ENCODE assay signal across 8 mouse cellular contexts in the genomic region with DNA sequence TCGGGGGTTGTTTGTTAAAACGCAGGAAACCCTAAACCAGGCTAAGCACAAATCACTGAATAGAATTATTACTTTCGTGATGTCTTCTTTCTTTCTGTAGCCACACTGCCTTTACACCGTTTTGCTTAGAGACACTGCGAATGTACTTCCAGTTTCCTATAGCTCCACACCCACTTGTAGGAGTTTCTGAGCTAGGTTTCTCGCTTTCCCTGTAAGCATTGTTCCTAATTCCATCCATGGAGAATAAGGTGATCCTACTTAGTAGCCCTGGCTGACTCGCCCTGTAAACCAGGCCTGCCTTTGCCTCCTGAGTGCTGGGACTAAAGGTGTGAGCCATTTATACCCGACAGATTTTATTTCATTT. TPM values are rescaled to one million over a fixed set of nuclear protein-coding genes. Genes with fewer than 3 reads are reported as not detected.
DNase-seq lines count a peak whose midpoint lies in the region; ATAC-seq and TF ChIP-seq lines count a peak whose summit lies in the region.

No protein-coding gene starts in this region.

- peak overlapping the region; percentile 57 for H3K4me2 ChIP-seq in embryonic facial prominence, embryonic 13.5 days
- H3K4me2 ChIP-seq in intestine, embryonic 15.5 days (replicated peaks), result peak overlapping the region; percentile 59
- peak overlapping the region; percentile 51 for H3K4me2 ChIP-seq in midbrain, postnatal 0 days (ENCODE audit: low read depth, low read length, poor library complexity, severe bottlenecking)

- H3K27ac ChIP-seq in layer of hippocampus, adult 2 months, result peak overlapping the region; percentile 87; the same call in 1 of the 2 replicates
- peak overlapping the region; percentile 62; the same call in 1 of the 2 replicates for H3K27ac ChIP-seq in embryonic facial prominence, embryonic 13.5 days
- peak overlapping the region; percentile 51 for H3K27ac ChIP-seq in intestine, embryonic 15.5 days
- peak overlapping the region; percentile 14; the same call in 1 of the 2 replicates for H3K27ac ChIP-seq in midbrain, postnatal 0 days (ENCODE audit: low read depth, low read length)

- DNase-seq in layer of hippocampus, adult 2 months (ENCODE audit: low spot score in 2 of 2), result no peak
- DNase-seq in layer of hippocampus, adult 18-20 months (ENCODE audit: low spot score in 2 of 2), result no peak
- DNase-seq in midbrain, postnatal 0 days (ENCODE audit: low spot score), result no peak
- DNase-seq in urinary bladder, adult 2 months (ENCODE audit: low spot score), result no peak
- no peak for DNase-seq in c-Kit-positive CD71-positive TER-119-positive erythroid progenitor cells, embryonic 14.5 days (ENCODE audit: low spot score)
- DNase-seq in testis, postnatal 10 days (ENCODE audit: low spot score), result no peak

- H3K36me3 ChIP-seq in embryonic facial prominence, embryonic 13.5 days, result no peaks in the 10 kb centered on the region
- H3K36me3 ChIP-seq in intestine, embryonic 15.5 days, result no peaks in the 10 kb centered on the region
- H3K36me3 ChIP-seq in midbrain, postnatal 0 days (ENCODE audit: insufficient read depth, low read length), result no peaks in the 10 kb centered on the region

- ATAC-seq in embryonic facial prominence, embryonic 13.5 days (ENCODE audit: insufficient number of reproducible peaks, insufficient read depth, low FRiP score, low TSS enrichment, low read depth), result no peak
- peak; percentile 37 for ATAC-seq in intestine, embryonic 15.5 days
- ATAC-seq in midbrain, postnatal 0 days (ENCODE audit: low FRiP score), result peak; percentile 27; the same call in 1 of the 2 replicates

- no peak for TF ChIP-seq CTCF in layer of hippocampus, adult 2 months (conservative IDR thresholded peaks at IDR 0.05)
- no peak for TF ChIP-seq CTCF in midbrain, postnatal 0 days (IDR thresholded peaks at IDR 0.05)

- H3K4me3 ChIP-seq in layer of hippocampus, adult 2 months, result peak overlapping the region; percentile 69
- H3K4me3 ChIP-seq in embryonic facial prominence, embryonic 13.5 days, result peak overlapping the region; percentile 55
- peak overlapping the region; percentile 52 for H3K4me3 ChIP-seq in intestine, embryonic 15.5 days (replicated peaks)
- peak overlapping the region; percentile 49 for H3K4me3 ChIP-seq in midbrain, postnatal 0 days (ENCODE audit: low read depth, low read length)

- 0 out of 2 replicates have a peak overlapping the region, but pooled peaks have one; percentile 54 for H3K9ac ChIP-seq in embryonic facial prominence, embryonic 13.5 days
- no peak overlapping the region for H3K9ac ChIP-seq in intestine, embryonic 15.5 days
- H3K9ac ChIP-seq in midbrain, postnatal 0 days (replicated peaks; ENCODE audit: low read length, poor library complexity, severe bottlenecking), result no peak overlapping the region

- WGBS in embryonic facial prominence, embryonic 13.5 days, result 21% methylated on average over 8 of the region's 8 CpGs
- 24% methylated on average over 8 of the region's 8 CpGs for WGBS in intestine, embryonic 15.5 days
- 22% methylated on average over 8 of the region's 8 CpGs for WGBS in midbrain, postnatal 0 days

- no peaks in the 10 kb centered on the region for H3K4me1 ChIP-seq in embryonic facial prominence, embryonic 13.5 days
- no peaks in the 10 kb centered on the region for H3K4me1 ChIP-seq in intestine, embryonic 15.5 days (replicated peaks)
- no peaks in the 10 kb centered on the region; the same call in 1 of the 2 replicates for H3K4me1 ChIP-seq in midbrain, postnatal 0 days (ENCODE audit: insufficient read depth, low read length)

- H3K9me3 ChIP-seq in embryonic facial prominence, embryonic 13.5 days, result no peaks in the 10 kb centered on the region
- no peaks in the 10 kb centered on the region for H3K9me3 ChIP-seq in intestine, embryonic 15.5 days
- no peaks in the 10 kb centered on the region for H3K9me3 ChIP-seq in midbrain, postnatal 0 days (ENCODE audit: low read length)

- H3K27me3 ChIP-seq in embryonic facial prominence, embryonic 13.5 days, result peaks cover 40% of the 10 kb centered on the region
- no peaks in the 10 kb centered on the region for H3K27me3 ChIP-seq in intestine, embryonic 15.5 days (replicated peaks)
- H3K27me3 ChIP-seq in midbrain, postnatal 0 days (ENCODE audit: insufficient read depth, low read length), result peaks cover 17% of the 10 kb centered on the region; the same call in 1 of the 2 replicates

RNA-seq across cellular contexts. Expression of a gene that starts 0.4 kb away (rescaled TPM):
- total RNA-seq in layer of hippocampus, adult 2 months (2021), result 10 to 100 TPM; 54.8 to 58.9 TPM
- total RNA-seq in layer of hippocampus, adult 18-20 months (2021), result 10 to 100 TPM; 51.1 to 55.2 TPM
- polyA plus RNA-seq in embryonic facial prominence, embryonic 13.5 days (2015; fragmentation: Nextera tagmentation; extraction: Ambion mirVana), result 22.7 and 23.8 TPM in 2 replicates
- 12.9 and 14.4 TPM in 2 replicates for polyA plus RNA-seq in intestine, embryonic 15.5 days (2015; fragmentation: Nextera tagmentation; extraction: Ambion mirVana)
- 17.2 and 25.3 TPM in 2 replicates for total RNA-seq in midbrain, postnatal 0 days (2014; rRNA removed)
- 34.1 and 35.3 TPM in 2 replicates for polyA plus RNA-seq in midbrain, postnatal 0 days (2015; fragmentation: Nextera tagmentation; extraction: Ambion mirVana)
- 12.1 and 14.1 TPM in 2 replicates for polyA plus RNA-seq in urinary bladder, adult 2 months (2012; rRNA removed)

RNA-seq across cellular contexts. Expression of a gene that starts 14.6 kb away (rescaled TPM):
- 100 to 1,000 TPM; 115 to 123 TPM for total RNA-seq in layer of hippocampus, adult 2 months (2021)
- total RNA-seq in layer of hippocampus, adult 18-20 months (2021), result 100 to 1,000 TPM; 110 to 121 TPM
- 42.7 and 43.6 TPM in 2 replicates for polyA plus RNA-seq in embryonic facial prominence, embryonic 13.5 days (2015; fragmentation: Nextera tagmentation; extraction: Ambion mirVana)
- polyA plus RNA-seq in intestine, embryonic 15.5 days (2015; fragmentation: Nextera tagmentation; extraction: Ambion mirVana), result 23.4 and 24.2 TPM in 2 replicates
- 29.1 and 42.2 TPM in 2 replicates for total RNA-seq in midbrain, postnatal 0 days (2014; rRNA removed)
- 50.2 and 56.8 TPM in 2 replicates for polyA plus RNA-seq in midbrain, postnatal 0 days (2015; fragmentation: Nextera tagmentation; extraction: Ambion mirVana)
- 61.4 and 72.4 TPM in 2 replicates for polyA plus RNA-seq in urinary bladder, adult 2 months (2012; rRNA removed)

RNA-seq across cellular contexts. Expression of a gene that starts 40.8 kb away (rescaled TPM):
- total RNA-seq in layer of hippocampus, adult 2 months (2021), result 10 to 100 TPM; 14.7 to 14.8 TPM
- total RNA-seq in layer of hippocampus, adult 18-20 months (2021), result 10 to 100 TPM; 12.0 to 14.4 TPM
- 3.3 and 3.6 TPM in 2 replicates for polyA plus RNA-seq in embryonic facial prominence, embryonic 13.5 days (2015; fragmentation: Nextera tagmentation; extraction: Ambion mirVana)
- 2.1 TPM in 2 replicates for polyA plus RNA-seq in intestine, embryonic 15.5 days (2015; fragmentation: Nextera tagmentation; extraction: Ambion mirVana)
- 32.1 and 33.3 TPM in 2 replicates for total RNA-seq in midbrain, postnatal 0 days (2014; rRNA removed)
- 6.8 and 7.2 TPM in 2 replicates for polyA plus RNA-seq in midbrain, postnatal 0 days (2015; fragmentation: Nextera tagmentation; extraction: Ambion mirVana)
- 4.7 and 4.8 TPM in 2 replicates for polyA plus RNA-seq in urinary bladder, adult 2 months (2012; rRNA removed)

Comparison
In these comparisons a context has a peak if more than half of its experiments do, and no peak if none do; other contexts are left out.
1. H3K27ac ChIP-seq: peak in every context shown above with its lines; median percentile 87 in layer of hippocampus, adult 2 months; 62 in embryonic facial prominence, embryonic 13.5 days; 51 in intestine, embryonic 15.5 days; 14 in midbrain, postnatal 0 days.